Mouse (Mus musculus): ENCODE data around the gene P4ha1. TPM values are rescaled to one million over a fixed set of nuclear protein-coding genes. Genes with fewer than 3 reads are reported as not detected.

Gene P4ha1
- total RNA-seq, 2 experiments from 2014 or later: 18.4 to 46.9 TPM

DNA sequence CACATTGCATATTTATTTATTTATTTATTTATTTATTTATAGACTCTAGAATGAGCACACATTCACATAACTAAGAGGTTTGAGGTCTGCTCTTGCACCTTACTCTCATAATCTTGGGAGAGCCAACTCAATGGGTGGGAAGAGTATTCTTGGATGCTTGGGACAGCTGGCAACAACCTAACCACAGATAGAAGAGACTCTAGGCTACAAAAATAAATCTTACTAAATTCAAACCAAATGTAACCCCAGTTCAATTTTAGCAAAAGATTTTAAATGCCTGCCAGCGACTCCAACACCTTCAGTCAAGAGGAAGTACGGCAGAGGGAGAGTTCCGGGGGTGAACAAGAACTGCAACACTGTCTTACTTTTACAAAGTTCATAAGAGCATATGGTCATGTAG is 2.0 kb upstream of the P4ha1 start:
- ATAC-seq (replicated peaks; ENCODE audit: poor library complexity, severe bottlenecking): no peak

DNA sequence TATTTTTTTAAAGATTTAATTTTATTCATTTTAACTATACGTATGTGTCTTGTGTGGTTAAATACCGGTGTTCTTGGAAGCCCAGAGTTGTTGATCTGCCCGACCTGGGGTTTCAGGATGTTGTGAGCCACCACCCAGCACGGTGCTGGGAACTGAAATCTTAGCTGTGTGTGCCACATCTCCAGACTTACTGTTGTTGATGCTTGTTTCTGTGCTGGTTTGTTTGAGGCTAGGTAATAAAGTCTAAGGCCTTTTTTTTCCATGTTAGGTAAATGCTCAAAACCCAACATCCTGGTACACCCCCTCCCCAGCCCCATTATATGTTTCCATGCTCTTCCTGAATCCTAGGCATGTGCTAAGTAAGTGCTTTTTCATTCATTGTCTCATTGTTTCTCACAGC is 825 bp upstream of the P4ha1 start:
- ATAC-seq (replicated peaks; ENCODE audit: poor library complexity, severe bottlenecking): no peak

DNA sequence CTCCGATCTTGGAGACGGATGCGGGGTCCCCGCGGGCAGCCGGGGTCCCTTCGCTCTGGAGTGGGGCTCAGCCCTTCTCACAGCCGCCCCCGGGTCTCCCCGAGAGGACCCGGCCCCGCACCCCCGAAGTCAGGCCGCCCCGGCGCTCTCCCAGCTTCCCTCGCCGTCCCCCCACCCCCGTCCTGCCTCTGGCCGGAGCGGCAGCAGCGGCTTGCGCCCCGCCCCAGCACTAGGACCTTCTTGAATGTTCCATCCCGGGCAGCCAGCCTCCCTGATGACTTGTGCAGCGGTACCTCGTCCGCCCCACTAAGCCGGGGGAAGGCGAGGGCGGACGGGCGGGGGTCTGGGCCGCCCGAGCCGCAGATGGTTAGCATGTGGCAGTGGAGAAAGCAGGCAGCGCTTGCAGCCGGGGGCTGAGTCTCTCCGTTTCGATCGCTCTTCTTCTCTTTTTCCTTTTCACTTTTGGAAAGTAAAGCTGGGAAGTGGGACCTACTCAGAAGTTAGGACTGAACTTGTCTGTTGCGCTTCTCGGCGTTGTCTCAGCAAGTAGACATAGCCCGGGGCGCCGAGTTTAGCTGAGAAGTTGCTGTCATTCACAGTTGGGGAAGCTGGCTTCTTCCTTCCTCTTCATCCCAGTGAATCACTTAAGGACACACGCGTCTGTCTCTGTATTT is 529 bp downstream of the P4ha1 start:
- ATAC-seq (replicated peaks; ENCODE audit: poor library complexity, severe bottlenecking): peak; percentile 29

DNA sequence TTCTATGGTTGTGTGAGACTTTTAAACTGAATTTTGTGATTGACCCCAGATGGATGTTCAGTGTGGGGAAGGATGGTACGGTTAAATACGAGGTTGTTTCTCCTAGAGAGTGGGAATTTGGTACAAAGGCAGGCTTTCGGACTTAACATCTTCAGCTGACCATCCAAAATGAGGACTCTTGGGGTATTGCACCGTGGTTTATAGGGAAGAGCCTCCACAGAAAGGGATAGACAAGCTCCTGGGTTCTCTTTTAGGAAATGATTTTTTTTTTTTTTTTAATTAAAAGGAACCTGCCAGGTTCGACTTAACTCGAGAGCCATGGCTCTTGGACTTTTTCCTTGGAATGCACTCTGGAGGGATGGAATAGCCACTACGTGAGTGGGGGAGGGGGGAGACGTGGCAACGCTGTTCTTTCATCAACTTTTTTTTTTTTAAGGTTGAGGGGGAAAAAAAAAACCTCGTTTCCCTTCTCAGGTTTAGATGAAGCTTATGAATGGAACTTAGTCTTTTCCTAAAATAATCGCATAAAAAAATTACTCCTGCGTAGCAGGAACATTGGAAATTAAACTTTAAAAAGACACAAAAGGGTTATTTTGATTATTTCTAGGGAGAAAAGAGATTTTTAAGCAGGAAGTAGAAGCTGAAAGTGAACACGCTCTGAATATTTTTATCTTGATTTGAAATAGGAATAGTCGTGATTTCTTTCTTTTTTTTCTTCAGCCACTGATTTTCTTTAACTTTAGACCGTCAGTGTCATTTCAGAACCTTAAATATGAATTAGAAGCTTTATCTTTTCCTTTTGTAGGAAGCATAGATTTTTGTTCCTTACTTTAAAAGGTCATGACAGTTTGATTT is 1.4 kb downstream of the P4ha1 start:
- ATAC-seq (replicated peaks; ENCODE audit: poor library complexity, severe bottlenecking): no peak

DNA sequence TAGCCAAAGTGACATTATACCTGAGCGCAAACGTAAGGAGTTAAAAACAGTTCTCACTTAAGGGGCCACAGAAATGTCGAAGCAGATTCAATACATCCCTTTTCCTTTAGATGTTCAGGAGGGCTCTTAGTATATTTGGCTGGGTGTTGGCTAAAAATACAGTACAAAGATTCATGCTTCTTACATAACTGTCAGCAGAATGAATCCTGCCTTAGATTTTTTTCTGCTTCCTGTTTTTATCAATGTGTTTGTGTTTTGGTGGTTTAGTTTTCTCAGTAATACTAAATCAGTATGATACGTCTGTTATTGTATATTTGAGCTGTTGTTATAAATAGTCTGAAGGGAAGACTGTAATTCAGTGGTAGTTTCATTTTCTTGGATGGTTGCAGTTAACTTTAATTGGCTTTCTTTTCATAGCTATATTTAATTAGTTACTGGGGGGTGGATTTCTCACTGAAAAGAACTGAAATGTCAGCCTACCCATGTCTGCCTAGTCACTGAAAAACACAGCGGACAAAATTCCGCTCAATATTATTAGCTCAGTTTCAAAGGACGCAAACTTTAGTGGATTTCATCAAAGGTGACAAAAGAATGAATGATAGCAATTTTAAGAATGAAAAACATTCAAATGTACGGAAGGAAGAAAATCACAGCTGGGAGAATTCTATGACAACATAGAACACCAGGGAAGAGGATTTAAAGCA is 3.7 kb downstream of the P4ha1 start:
- no peak for ATAC-seq (replicated peaks; ENCODE audit: poor library complexity, severe bottlenecking)

DNA sequence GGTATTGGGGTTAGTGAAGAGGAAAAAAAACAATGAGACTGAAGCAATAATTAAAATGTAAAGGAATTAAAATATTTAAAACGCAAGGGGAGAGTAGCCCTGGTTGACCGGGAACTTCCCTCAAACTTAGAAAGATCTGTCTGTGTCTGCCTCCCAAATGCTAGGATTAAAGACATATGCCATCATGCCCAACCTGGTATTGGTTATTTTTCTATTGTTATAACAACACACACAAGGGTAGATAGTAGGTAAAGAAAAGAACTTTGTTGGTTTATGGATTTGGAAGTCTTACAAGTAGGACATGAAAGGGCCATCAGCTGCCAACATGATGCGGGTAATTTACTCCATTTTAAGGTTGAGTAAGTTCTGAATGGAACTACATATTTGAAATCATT is 4.2 kb downstream of the P4ha1 start:
- ATAC-seq (replicated peaks; ENCODE audit: poor library complexity, severe bottlenecking): no peak

DNA sequence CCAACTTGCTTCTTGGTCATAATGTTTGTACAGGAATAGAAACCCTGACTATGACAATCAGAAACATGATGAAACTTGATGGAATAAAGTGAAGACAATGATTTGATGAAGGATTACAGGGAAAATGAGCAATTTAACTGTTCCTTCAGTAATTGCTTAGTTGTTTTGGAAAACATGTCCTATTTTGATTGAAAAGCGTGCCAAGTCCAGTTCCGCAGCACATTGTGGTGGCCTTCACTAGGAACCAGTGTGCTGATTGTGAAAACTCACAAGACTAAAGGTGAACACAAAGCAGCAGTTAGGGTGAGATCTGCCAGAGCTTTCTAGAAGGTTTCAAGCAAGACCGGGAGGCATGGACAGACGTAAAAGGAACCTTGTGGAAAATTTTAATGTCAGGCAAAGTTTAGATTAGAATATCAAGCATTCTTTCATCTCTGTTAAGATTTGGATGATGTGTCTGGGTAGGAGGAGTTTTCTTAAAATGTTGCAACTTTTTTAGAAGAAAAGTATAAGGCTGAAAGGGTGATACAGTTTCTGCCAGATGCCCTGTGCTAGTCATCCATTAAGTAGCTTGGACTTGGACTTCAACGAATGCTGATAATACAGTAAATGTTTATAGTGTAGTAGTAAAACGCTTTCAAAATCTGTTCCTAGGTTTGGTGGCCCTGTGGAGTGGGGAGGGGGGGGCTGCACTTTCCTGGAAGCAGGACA is 8.6 kb downstream of the P4ha1 start:
- ATAC-seq (replicated peaks; ENCODE audit: poor library complexity, severe bottlenecking): no peak

DNA sequence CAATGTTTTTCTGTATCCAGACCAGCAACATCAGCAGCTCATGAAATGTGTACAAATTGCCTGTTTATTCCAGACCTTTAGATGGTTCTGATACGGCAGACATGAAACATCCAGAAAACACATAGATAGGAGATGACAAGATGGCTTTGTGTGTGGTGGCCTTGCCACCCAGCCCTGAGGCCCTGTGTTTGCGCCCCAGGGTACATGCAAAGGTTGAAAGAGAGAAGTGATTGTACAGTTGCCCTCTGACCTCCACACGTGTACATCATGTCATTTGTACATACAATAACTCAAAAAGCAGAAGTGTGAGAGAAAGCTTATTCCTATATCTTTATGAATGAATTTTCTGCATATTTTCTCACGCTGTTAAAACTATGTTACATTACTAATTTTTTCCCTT is 10.3 kb downstream of the P4ha1 start:
- ATAC-seq (replicated peaks; ENCODE audit: poor library complexity, severe bottlenecking): peak; percentile 90

DNA sequence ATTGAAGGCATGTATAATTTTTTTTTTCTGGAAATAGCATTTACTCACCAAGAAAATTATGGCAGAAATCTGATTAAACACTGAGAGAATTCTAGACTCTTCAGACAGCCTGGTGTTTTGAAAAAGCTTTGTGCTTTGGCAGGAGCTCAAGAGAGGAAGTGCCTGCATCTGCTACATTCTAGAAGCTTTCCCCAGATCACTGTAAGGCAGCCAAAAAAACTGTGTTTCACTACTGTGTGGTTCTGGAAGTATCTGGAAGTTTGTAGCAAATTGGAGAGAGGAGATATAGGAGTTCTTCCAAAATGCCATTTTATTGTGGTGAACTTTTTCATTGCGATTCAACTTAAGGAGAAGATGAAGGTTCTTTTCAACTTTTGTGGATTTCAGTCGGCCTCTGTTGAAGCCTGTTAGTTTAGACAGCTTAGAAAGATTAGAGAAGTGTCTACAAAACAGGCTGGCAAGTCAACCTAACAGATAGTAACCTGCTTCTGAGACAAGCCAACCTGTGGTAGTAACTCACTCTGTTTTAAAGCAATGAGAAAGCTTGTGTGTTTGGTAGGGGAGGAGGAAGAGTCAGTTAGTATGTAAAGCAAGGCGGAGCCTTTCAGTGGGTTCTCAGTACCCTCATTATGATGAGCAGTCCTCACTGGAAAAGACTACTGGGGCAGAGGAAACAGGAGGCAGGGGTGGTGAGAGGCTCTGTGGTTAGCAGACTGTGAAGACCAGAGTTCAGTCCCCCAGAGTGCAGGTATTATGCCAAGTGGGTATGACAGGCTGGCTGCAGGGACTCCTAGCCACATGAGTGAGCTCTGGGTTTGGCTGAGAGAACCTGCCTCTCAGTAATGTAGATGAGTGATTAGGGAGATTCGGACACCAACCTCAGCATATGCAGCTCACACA is 12.1 kb downstream of the P4ha1 start:
- ATAC-seq (replicated peaks; ENCODE audit: poor library complexity, severe bottlenecking): peak; percentile 62

DNA sequence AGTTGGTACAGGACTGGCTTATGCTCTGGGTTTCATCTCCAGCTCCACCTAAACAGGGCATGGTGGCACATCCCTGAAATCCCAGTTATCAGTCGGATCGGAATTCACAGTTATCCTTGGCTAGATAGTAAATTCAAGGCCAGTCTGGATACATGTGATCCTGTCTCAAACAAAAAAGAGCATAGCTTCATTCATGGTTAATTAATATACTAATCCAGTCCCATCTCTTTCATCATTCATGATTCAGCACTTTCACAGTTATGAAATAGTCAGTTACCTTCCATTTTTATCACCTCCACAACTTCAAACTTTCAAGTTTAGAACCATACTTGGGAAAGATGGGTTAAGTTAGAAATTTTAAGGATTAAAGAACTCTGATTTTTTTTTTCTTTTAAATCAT is 13.0 kb downstream of the P4ha1 start:
- no peak; the same call in 1 of the 2 replicates for ATAC-seq (replicated peaks; ENCODE audit: poor library complexity, severe bottlenecking)

DNA sequence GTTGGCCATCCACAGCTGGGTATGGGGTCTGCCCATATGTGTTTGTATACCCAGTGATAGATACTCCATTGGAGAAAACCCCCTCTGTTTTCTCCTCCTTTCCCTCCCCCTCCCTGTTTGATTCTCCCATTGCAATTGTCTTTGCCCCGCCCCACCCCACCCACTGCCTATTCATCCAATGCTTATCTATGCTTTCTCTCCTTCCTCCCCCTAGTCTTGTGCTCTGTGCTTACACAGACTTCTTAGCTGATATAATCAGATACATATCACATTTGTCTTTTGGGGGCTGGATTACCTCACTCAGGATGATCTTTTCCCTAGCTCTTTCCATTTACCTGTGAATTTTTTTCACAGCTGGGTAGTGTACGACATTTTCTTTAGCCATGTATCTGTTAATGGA is 23.5 kb downstream of the P4ha1 start:
- no peak for ATAC-seq (replicated peaks; ENCODE audit: poor library complexity, severe bottlenecking)

DNA sequence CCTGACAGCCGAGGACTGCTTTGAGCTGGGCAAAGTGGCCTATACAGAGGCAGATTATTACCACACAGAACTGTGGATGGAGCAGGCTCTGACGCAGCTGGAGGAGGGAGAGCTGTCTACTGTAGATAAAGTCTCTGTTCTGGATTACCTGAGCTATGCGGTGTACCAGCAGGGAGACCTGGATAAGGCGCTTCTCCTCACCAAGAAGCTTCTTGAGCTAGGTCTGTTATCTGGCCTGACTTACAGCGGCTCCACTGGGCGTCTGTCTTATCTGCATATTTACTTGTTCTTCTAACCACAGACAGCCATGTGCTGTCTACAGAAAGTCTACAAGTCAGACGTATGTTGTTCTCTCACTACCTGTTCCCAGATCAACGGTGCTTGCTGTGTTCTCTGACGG is 25.1 kb downstream of the P4ha1 start:
- no peak for ATAC-seq (replicated peaks; ENCODE audit: poor library complexity, severe bottlenecking)

DNA sequence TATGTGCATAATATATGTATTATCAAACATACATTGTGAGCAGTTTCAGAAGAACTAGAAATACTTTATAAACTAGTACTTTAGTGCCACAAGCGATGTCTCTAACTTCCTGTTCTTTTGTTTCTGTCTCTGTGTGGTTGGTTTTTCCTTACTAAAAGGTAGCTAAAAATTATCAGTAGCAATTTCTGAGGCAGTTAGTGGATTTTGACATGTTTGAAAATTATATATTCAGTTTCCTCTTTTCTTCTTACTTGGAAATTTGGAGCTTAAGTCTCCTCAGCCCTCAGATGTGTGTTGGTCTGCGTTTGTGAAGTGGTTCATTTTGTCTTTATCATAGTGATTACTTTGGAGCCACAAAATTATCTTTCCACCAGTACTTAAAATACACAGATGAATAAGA is 26.4 kb downstream of the P4ha1 start:
- ATAC-seq (replicated peaks; ENCODE audit: poor library complexity, severe bottlenecking): no peak

DNA sequence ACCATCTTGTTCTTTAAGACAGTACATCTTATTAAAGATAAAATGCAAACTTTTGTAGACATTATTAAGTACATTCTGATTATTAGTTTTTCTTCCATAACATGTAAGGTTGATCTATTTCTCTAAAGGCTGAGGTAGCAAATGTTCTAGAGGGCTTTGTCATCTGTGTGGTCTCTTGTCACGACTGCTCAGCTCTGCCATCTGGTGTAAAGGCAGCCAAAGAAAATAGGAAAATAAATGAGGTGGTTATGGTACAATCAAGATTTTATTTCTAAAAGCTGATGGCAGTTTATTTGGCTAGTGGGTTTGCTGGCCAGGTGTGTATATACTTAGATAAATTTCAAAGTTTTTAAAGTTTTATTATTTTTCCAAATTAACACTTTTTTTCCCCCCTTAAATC is 30.0 kb downstream of the P4ha1 start:
- no peak for ATAC-seq (replicated peaks; ENCODE audit: poor library complexity, severe bottlenecking)

DNA sequence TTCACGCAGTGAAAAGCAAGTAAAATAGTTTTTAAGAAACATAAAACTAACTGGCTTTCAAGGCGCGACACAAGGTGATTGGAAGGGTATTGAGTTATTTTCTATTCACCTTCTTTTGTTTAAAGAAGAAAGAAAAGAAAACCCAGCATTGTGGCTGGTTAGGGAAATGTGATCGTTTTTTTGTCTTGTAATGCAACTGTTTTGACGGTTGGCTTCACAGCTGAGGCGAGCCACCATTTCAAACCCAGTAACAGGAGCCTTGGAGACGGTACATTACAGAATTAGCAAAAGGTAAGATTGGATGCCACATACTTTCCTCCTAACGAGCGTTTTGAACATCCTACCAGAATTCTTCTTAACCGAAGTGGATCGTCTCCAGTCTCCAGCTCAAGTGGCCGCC is 31.0 kb downstream of the P4ha1 start:
- no peak for ATAC-seq (replicated peaks; ENCODE audit: poor library complexity, severe bottlenecking)

DNA sequence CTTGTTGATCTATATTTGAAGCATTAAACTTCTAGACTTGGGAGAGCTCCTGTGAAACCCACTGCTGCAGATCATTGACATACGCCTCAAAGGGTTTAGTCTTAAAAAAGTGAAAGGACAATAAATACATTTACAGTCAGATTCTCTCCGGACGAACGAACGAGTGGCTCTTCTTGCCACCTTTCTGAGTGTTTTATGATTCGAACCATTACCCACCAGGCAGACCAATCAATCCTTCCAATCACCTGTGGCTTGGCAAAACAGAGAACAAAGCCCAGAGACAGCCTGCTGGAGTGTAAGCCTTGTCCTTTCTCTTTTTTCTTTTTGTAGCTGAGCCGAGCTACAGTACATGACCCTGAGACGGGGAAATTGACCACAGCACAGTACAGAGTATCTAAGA is 31.9 kb downstream of the P4ha1 start:
- ATAC-seq (replicated peaks; ENCODE audit: poor library complexity, severe bottlenecking): no peak

DNA sequence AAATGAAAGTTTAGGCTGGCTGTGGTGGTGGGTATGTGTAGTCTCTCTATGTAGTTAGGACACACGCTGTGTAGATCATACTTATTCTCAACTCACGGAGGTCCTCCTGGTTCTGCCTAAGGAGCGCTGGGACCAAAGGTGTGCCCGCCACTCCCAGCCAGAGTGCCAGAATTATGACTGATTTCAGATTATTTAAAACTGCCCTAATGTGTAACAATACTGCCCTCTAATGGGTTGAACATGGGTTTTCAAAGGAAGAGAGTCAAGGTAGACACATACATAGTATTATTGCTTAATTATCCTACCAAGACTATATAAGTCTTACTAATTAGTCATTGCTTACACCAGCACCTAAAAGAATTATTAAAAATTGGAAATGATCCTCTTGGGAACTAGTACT is 35.6 kb downstream of the P4ha1 start:
- ATAC-seq (replicated peaks; ENCODE audit: poor library complexity, severe bottlenecking): no peak

DNA sequence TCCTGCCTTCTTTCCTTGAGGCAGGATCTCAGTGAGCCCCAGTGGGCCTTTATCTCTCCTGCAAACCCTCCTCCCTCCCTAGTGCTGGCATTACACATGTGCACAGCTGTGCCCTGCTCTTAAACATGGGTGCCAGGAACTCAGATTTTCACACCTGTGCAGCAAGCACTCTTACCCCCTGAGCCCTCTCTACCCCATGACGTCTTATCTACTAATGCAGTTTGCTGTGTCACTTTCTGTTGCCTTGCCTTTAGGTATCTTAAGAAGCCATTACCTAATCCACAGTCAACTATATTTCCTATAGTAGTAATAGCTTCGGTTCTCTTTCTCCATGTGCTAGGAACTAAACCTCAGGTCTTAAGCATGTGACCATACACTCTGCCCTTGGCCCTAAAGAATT is 40.1 kb downstream of the P4ha1 start:
- no peak for ATAC-seq (replicated peaks; ENCODE audit: poor library complexity, severe bottlenecking)

DNA sequence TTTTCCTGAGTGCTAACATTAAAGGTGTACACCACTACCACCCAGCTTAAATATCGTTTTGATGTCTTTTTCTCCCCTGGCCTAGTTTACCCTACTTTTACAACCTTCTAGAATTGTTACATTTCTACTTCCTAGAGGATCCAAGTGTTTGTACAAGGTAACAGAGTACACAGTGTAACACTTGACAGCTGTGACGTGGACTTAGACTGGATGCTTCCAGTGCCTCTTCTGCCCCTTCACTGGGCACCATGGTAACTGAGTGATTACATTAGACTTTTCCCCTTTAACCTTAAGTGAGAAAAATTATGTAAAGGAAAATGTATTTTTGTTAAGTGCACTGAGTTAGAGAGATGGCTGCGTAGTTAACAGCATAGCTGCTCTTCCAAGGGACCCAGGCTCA is 41.5 kb downstream of the P4ha1 start:
- no peak for ATAC-seq (replicated peaks; ENCODE audit: poor library complexity, severe bottlenecking)

Measured in granulocyte monocyte progenitor cell, adult 5-6 weeks (primary cell).